Mouse (Mus musculus) liver, embryonic 14.5 days (tissue): ENCODE data around the gene Faap100.

Experiments
- CTCF ChIP-seq: IDR thresholded peaks from 2 replicates; pipeline ENCODE4 v1.5.1; 2016; ENCODE audit warnings: antibody characterized with exemption, low read depth, control low read depth
- EP300 ChIP-seq: IDR thresholded peaks from 2 replicates; pipeline ENCODE4 v1.6.1; 2016; ENCODE audit warnings: antibody characterized with exemption, low read depth

DNA sequence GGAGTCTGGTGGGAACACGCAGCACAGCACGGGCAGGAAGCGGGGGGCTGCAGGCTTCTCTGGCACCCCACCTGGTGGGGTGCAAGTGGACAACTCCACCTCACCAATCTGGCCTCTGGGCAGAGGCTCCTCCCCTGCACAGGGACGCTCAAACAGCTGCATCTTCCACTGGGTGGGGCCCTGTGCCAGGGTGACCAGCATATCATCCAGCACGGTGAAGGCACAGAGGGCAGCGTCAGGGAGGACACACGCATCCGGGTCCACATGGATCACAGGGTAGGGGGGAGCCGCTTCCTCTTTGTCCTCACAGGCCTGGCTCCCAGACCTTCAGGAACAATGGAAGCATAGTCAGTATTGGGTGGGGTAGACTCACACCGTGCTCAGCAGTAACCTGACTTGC lies 1.2 kb downstream of the Faap100 start:
- TF ChIP-seq CTCF, result no peak
- no peak for TF ChIP-seq EP300
